Mouse (Mus musculus) cerebellum, adult 2 months (tissue): ENCODE measurements around the gene Osbpl5. TPM values are rescaled to one million over a fixed set of nuclear protein-coding genes. Genes with fewer than 3 reads are reported as not detected.
A peak's percentile ranks its signal among the peaks of the same experiment; 100 is the strongest.
"Not testable (repeated sequence)": the region's sequence is repeated elsewhere in the genome, so short reads cannot be mapped to it uniquely, and the experiment has no call there.

Experiments
- DNase-seq, 2 experiments: peaks; one replicate each; pipeline ENCODE4 v3.0.0; 2021
- H3K27ac ChIP-seq: fragments of 200-500 bp; 2 replicates; pipeline ENCODE4 v1.5.1; 2012; ENCODE audit warnings: low read length, control low read depth, inconsistent platforms; ENCODE audit not compliant: insufficient read depth
- H3K27me3 ChIP-seq: fragments of 200-500 bp; 2 replicates; pipeline ENCODE4 v1.6.1; 2012; ENCODE audit warnings: inconsistent platforms, mild to moderate bottlenecking, low read length, moderate library complexity; ENCODE audit not compliant: control insufficient read depth, insufficient read depth
- H3K4me1 ChIP-seq: fragments of 200-500 bp; 2 replicates; pipeline ENCODE4 v1.6.1; 2011; ENCODE audit warnings: low read length; ENCODE audit not compliant: control insufficient read depth, insufficient read depth
- H3K4me3 ChIP-seq: fragments of 200-500 bp; replicated peaks from 2 replicates; pipeline ENCODE3; 2011; ENCODE audit warnings: mild to moderate bottlenecking, low read depth, low read length, control low read depth; ENCODE audit not compliant: insufficient read depth
- CTCF ChIP-seq: fragments of 200-500 bp; IDR thresholded peaks from 2 replicates; pipeline ENCODE4 v1.5.1; 2011; ENCODE audit warnings: low read depth, mild to moderate bottlenecking, control low read depth, low read length, moderate library complexity, borderline replicate concordance; ENCODE audit not compliant: insufficient read depth
- POLR2A ChIP-seq: fragments of 200-500 bp; IDR thresholded peaks from 2 replicates; pipeline ENCODE4 v1.6.1; 2011; ENCODE audit warnings: low read length, control low read depth, borderline replicate concordance; ENCODE audit not compliant: insufficient read depth
- WGBS: fragments of 180-500 bp; shearing (Covaris S2); methylation state at CpG from one replicate; pipeline ENCODE4 v1.1.7; 2018; 5-methylcytosine and 5-hydroxymethylcytosine counted together
- polyA plus RNA-seq: library from polyadenylated mRNA; depleted of rRNA; stranded (reverse); fragments of >200 nt; gene quantifications from 2 replicates; pipeline ENCODE4 v1.2.3, GENCODE M21; 2012

Osbpl5 gene
- polyA plus RNA-seq, 1 experiment = 35.6 TPM

GRCm38 (mm10) chr7:143691181-143691580, 65.6 kb downstream of the Osbpl5 start:
- no peak overlapping the region for H3K4me3 ChIP-seq
- TF ChIP-seq POLR2A = no peak
- no peak for TF ChIP-seq CTCF
- WGBS = 94% methylated on average over 5 of the region's 5 CpGs
- no peak for DNase-seq
- no peak overlapping the region for H3K27ac ChIP-seq
- no peaks in the 10 kb centered on the region for H3K27me3 ChIP-seq
- H3K4me1 ChIP-seq = no peaks in the 10 kb centered on the region

GRCm38 (mm10) chr7:143689946-143690345, 66.8 kb downstream of the Osbpl5 start:
- 85% methylated on average over 4 of the region's 4 CpGs for WGBS
- Histone ChIP-seq H3K27me3 (no peaks in the 10 kb centered on the region), H3K4me1 (no peaks in the 10 kb centered on the region), H3K4me3 (no peak overlapping the region), H3K27ac (no peak overlapping the region)
- no peak for TF ChIP-seq POLR2A
- no peak for TF ChIP-seq CTCF
- DNase-seq = no peak

DNA sequence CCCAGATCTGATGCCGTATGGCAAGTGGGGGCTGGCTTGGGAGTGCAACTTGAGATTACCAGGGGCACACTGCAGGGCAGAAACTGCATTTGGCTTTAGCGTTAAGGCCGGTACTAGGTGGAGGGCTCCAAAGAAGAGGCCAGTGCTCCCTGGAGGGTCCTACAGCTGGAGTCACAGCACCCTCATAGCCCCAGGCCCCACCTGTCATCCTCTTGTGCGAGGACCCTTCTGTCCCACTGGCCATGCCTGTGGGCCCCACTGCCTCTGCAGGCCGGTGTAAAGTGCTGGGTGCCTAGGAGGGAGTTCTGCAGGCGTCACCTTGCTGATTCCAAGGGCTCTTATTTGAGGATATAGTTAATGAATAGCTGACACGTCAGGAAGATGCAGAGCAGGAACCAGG, 67.3 kb downstream of the Osbpl5 start:
- DNase-seq = no peak
- Histone ChIP-seq H3K4me1 (no peaks in the 10 kb centered on the region), H3K4me3 (no peak overlapping the region), H3K27me3 (no peaks in the 10 kb centered on the region), H3K27ac (no peak overlapping the region)
- 89% methylated on average over 7 of the region's 7 CpGs for WGBS
- no peak for TF ChIP-seq POLR2A
- no peak for TF ChIP-seq CTCF

GRCm38 (mm10) chr7:143686676-143687075, 70.1 kb downstream of the Osbpl5 start:
- not testable (repeated sequence) for DNase-seq
- WGBS = 88% methylated on average over 3 of the region's 3 CpGs

GRCm38 (mm10) chr7:143686191-143686590, 70.6 kb downstream of the Osbpl5 start:
- H3K4me3 ChIP-seq, H3K27me3 ChIP-seq, DNase-seq, H3K4me1 ChIP-seq, H3K27ac ChIP-seq: not testable (repeated sequence)
- WGBS = 48% methylated on average over 4 of the region's 4 CpGs

More at GRCm38 (mm10) chr7:143686676-143687075, 70.1 kb downstream of the Osbpl5 start:
- H3K27me3 ChIP-seq, H3K4me3 ChIP-seq, H3K27ac ChIP-seq, H3K4me1 ChIP-seq: not testable (repeated sequence)

DNA sequence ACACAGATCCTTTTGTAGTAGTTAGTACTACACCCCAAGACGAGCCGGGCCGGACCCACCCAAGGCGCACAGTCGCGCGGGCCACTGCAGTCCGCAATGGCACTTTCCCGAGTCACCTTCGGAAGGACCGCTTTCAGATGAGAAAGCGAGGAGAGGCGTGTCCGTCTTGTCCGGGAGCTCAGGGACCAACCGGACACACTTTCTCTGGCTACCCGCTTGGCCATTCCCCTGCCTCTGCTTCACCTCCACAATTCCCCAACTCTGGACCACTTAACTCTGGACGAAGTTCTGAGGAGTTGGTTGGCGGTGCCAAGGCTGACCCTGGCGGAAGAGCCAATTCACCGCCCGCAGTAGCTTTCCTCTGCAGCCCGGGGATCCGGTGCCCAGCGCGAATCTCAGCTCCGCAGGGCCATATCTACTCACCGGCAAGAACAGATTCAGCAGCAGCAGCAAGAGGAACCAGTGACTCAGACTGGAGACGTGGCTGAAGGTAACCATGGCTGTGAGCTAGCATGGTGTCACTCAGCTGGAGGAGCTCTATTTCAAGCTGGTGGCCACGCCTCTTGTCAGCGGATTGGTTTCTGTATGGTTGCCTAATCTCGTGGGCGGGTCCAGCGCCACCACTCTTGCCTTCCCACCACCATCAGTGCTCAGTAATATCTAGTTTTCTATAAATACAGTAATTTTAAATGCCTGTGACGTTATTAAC, 71.3 kb downstream of the Osbpl5 start, which contains the start of gene Tnfrsf23:
Gene Tnfrsf23 (minus strand): TSS at position 514 of the 709 bp plus-strand sequence.
- Histone ChIP-seq H3K4me3 (peak within 1 kb of the TSS; percentile 12), H3K27me3 (0 out of 2 replicates have a peak, but pooled peaks cover 2% of the 10 kb centered on the region), H3K27ac (no peak within 1 kb of the TSS), H3K4me1 (no peaks in the 10 kb centered on the region)
- 5% methylated on average over 35 of the region's 35 CpGs for WGBS
- TF ChIP-seq CTCF (no peak), POLR2A (no peak)
- DNase-seq = peak; percentile 21 to 40

- not testable (repeated sequence) for DNase-seq, H3K4me1 ChIP-seq, H3K4me3 ChIP-seq, H3K27me3 ChIP-seq, H3K27ac ChIP-seq
- 66% methylated on average over 2 of the region's 2 CpGs for WGBS
These were observed 72.2 kb downstream of the Osbpl5 start for GRCm38 (mm10) chr7:143684569-143684968.

GRCm38 (mm10) chr7:143681566-143681965, 75.2 kb downstream of the Osbpl5 start:
- no peaks in the 10 kb centered on the region for H3K4me1 ChIP-seq

GRCm38 (mm10) chr7:143680836-143681235, 75.9 kb downstream of the Osbpl5 start:
- not testable (repeated sequence) for DNase-seq, H3K27ac ChIP-seq, H3K4me3 ChIP-seq, H3K4me1 ChIP-seq, H3K27me3 ChIP-seq
- 66% methylated on average over 2 of the region's 2 CpGs for WGBS

More at GRCm38 (mm10) chr7:143681566-143681965, 75.2 kb downstream of the Osbpl5 start:
- no peak for DNase-seq
- TF ChIP-seq CTCF (no peak), POLR2A (no peak)
- WGBS = 95% methylated on average over 1 of the region's 1 CpGs
- H3K27ac ChIP-seq = no peak overlapping the region
- no peak overlapping the region for H3K4me3 ChIP-seq
- 0 out of 2 replicates have a peak, but pooled peaks cover 2% of the 10 kb centered on the region for H3K27me3 ChIP-seq

DNA sequence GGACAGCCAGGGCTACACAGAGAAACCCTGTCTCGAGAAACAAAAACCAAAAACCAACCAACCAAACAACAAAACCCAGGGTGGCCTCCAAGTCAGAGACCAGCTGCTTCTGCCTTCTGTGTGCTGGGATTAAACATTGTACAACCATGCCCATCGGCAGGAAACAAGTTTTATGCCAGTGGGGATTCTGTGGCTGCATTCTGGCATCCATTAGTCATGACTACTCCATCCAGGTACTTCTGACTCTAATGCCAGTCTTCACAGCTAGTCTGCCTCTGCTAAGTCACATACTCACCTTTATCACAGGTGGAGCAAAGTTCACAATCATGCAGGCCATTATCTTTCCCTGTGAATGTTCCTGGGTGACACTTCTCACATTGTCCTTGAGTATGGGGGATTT, 77.1 kb downstream of the Osbpl5 start:
- 49% methylated on average over 2 of the region's 2 CpGs for WGBS
- H3K4me1 ChIP-seq, H3K4me3 ChIP-seq, DNase-seq, H3K27ac ChIP-seq, H3K27me3 ChIP-seq: not testable (repeated sequence)
